Mouse (Mus musculus) retina, embryonic 14.5 days (tissue): ENCODE measurements around the gene Ccdc151.

Experiments
- DNase-seq: peaks from one replicate; pipeline ENCODE4 v3.0.0-alpha.2; 2015; ENCODE audit warnings: low spot score

Gene Ccdc151

GRCm38 (mm10) chr9:22002194-22003162 is at the start of gene Ccdc151, which contains the start of gene Prkcsh:
Gene Ccdc151 (minus strand): TSS chr9:22002634.
Gene Prkcsh (plus strand): TSS chr9:22002806.
- DNase-seq = peak; percentile 99

- DNase-seq = peak; percentile 80
Observed at GRCm38 (mm10) chr9:22051958-22052254, 49.5 kb upstream of the Ccdc151 start, which contains the start of gene Elavl3. Gene Elavl3 (minus strand): TSS chr9:22052023.

- peak; percentile 43 for DNase-seq
Observed at GRCm38 (mm10) chr9:22051161-22051957, 48.9 kb upstream of the Ccdc151 start.

- peak; percentile 75 for DNase-seq
Observed at GRCm38 (mm10) chr9:22050351-22050889, 48.0 kb upstream of the Ccdc151 start.

- peak; percentile 47 for DNase-seq
Observed at GRCm38 (mm10) chr9:22049721-22050270, 47.4 kb upstream of the Ccdc151 start.

GRCm38 (mm10) chr9:22049315-22049714 is 46.9 kb upstream of the Ccdc151 start:
- peak; percentile 44 for DNase-seq

- no peak for DNase-seq
Observed at GRCm38 (mm10) chr9:22047329-22047728, 44.9 kb upstream of the Ccdc151 start.

- DNase-seq = no peak
Observed at GRCm38 (mm10) chr9:22041832-22042231, 39.4 kb upstream of the Ccdc151 start.

- DNase-seq = no peak
Observed at GRCm38 (mm10) chr9:22037826-22038225, 35.4 kb upstream of the Ccdc151 start.

GRCm38 (mm10) chr9:22035300-22036044 is 33.0 kb upstream of the Ccdc151 start:
- DNase-seq = peak; percentile 68

- DNase-seq = no peak
Observed at GRCm38 (mm10) chr9:22030386-22030785, 28.0 kb upstream of the Ccdc151 start.

GRCm38 (mm10) chr9:22028467-22028866 is 26.0 kb upstream of the Ccdc151 start:
- DNase-seq = no peak

- peak; percentile 25 for DNase-seq
Observed at GRCm38 (mm10) chr9:22024592-22024991, 22.2 kb upstream of the Ccdc151 start.

- no peak for DNase-seq
Observed at GRCm38 (mm10) chr9:22017208-22017825, 14.9 kb upstream of the Ccdc151 start.

- DNase-seq = no peak
Observed at GRCm38 (mm10) chr9:22016245-22016644, 13.8 kb upstream of the Ccdc151 start.

- DNase-seq = no peak
Observed at GRCm38 (mm10) chr9:22012731-22013130, 10.3 kb upstream of the Ccdc151 start.

GRCm38 (mm10) chr9:22011055-22011454 is 8.6 kb upstream of the Ccdc151 start:
- DNase-seq = no peak

GRCm38 (mm10) chr9:22004546-22004945 is 2.1 kb upstream of the Ccdc151 start:
- DNase-seq = no peak

- DNase-seq = no peak
Observed at GRCm38 (mm10) chr9:22003163-22003554, 725 bp upstream of the Ccdc151 start.

- no peak for DNase-seq
Observed at GRCm38 (mm10) chr9:22001633-22002032, 801 bp downstream of the Ccdc151 start.

GRCm38 (mm10) chr9:22000296-22000695 is 2.1 kb downstream of the Ccdc151 start:
- DNase-seq = no peak
